In genomic region chr4:155973239-155973638, GRCm38 (mm10) we compare ENCODE assay signal across 23 mouse cellular contexts. TPM values are rescaled to one million over a fixed set of nuclear protein-coding genes. Genes with fewer than 3 reads are reported as not detected.
DNase-seq lines count a peak whose midpoint lies in the region; ATAC-seq and TF ChIP-seq lines count a peak whose summit lies in the region.
"Had no signal": no experiment of that assay in that cellular context is flagged by ENCODE, and none has a peak within 500 bp of the region (broad histone marks: within the 10 kb centered on the region; RNA-seq: fewer than 3 reads in every experiment).

No protein-coding gene starts in this region.

- no peak for DNase-seq in kidney, postnatal 14 days
- DNase-seq in liver, postnatal 0 days = no peak
- DNase-seq in liver (no peak), MEL (ENCODE audit: low read depth, low spot score) (no peak)
- DNase-seq in adrenal gland, adult 2 months = no peak
- DNase-seq: cerebellum, adult 18-20 months; cerebellum, postnatal 14 days; heart, postnatal 4 days; kidney, adult 18-20 months; layer of hippocampus, postnatal 36 days; lung, adult 18-20 months; thymus, adult 2 months; thymus, postnatal 4 days had no signal

- H3K79me2 ChIP-seq in MEL (ENCODE audit: control insufficient read depth, insufficient read depth, low read length, poor library complexity) = no peaks in the 10 kb centered on the region

- peak; percentile 20; the same call in 1 of the 2 replicates for TF ChIP-seq CTCF in liver, postnatal 0 days (IDR thresholded peaks at IDR 0.05; ENCODE audit: low read depth)
- TF ChIP-seq CTCF in MEL (IDR thresholded peaks at IDR 0.05 in 2 of 3, conservative IDR thresholded peaks at IDR 0.05 in 1 of 3; ENCODE audit: control insufficient read depth in 1 of 3, insufficient read depth in 1 of 3, low read depth in 2 of 3, low read length in 3 of 3, poor library complexity in 1 of 3, severe bottlenecking in 1 of 3) = peak in 1 of 3 experiments; percentile 21; a peak in 2 of 6 replicates

- H3K27me3 ChIP-seq in kidney, embryonic 14.5 days (ENCODE audit: control insufficient read depth, insufficient read depth, low read length) = no peaks in the 10 kb centered on the region
- no peaks in the 10 kb centered on the region for H3K27me3 ChIP-seq in liver, postnatal 0 days (ENCODE audit: insufficient read depth, low read length)
- no peaks in the 10 kb centered on the region for H3K27me3 ChIP-seq in MEL (ENCODE audit: control insufficient read depth in 1 of 2, insufficient read depth in 2 of 2, low read length in 2 of 2)
- H3K27me3 ChIP-seq: embryonic facial prominence, embryonic 13.5 days; forebrain, embryonic 12.5 days; hindbrain, embryonic 15.5 days had no signal

- H3K4me2 ChIP-seq in kidney, embryonic 14.5 days (replicated peaks; ENCODE audit: low read depth, low read length) = no peak overlapping the region
- H3K4me2 ChIP-seq in liver, postnatal 0 days (ENCODE audit: low read depth, low read length) = no peak overlapping the region
- H3K4me2 ChIP-seq: embryonic facial prominence, embryonic 13.5 days; forebrain, embryonic 12.5 days; hindbrain, embryonic 15.5 days; liver, embryonic 11.5 days had no signal

- peak overlapping the region; percentile 47; the same call in 1 of the 2 replicates for H3K27ac ChIP-seq in kidney, embryonic 14.5 days (ENCODE audit: low read depth, low read length)
- H3K27ac ChIP-seq in liver, postnatal 0 days (ENCODE audit: low read depth) = no peak overlapping the region
- no peak overlapping the region for H3K27ac ChIP-seq in MEL (ENCODE audit: control insufficient read depth, low read depth, low read length)
- H3K27ac ChIP-seq: embryonic facial prominence, embryonic 13.5 days; forebrain, embryonic 12.5 days; heart, embryonic 10.5 days; hindbrain, embryonic 15.5 days had no signal

- TF ChIP-seq RAD21 in MEL (IDR thresholded peaks at IDR 0.05; ENCODE audit: low read depth, low read length) = peak; percentile 26

- no peaks in the 10 kb centered on the region for H3K36me3 ChIP-seq in kidney, embryonic 14.5 days (ENCODE audit: control insufficient read depth, insufficient read depth, low read length)
- no peaks in the 10 kb centered on the region for H3K36me3 ChIP-seq in liver, postnatal 0 days (replicated peaks; ENCODE audit: insufficient read depth, low read length)
- H3K36me3 ChIP-seq in MEL (ENCODE audit: control insufficient read depth in 1 of 2, insufficient read depth in 2 of 2, low read length in 2 of 2) = no peaks in the 10 kb centered on the region
- H3K36me3 ChIP-seq: embryonic facial prominence, embryonic 13.5 days; forebrain, embryonic 12.5 days; heart, embryonic 10.5 days; hindbrain, embryonic 15.5 days had no signal

- H3K4me1 ChIP-seq in kidney, embryonic 14.5 days (ENCODE audit: control insufficient read depth, insufficient read depth, low read length) = peaks cover 32% of the 10 kb centered on the region
- peaks cover 11% of the 10 kb centered on the region for H3K4me1 ChIP-seq in liver, postnatal 0 days (ENCODE audit: insufficient read depth)
- no peaks in the 10 kb centered on the region for H3K4me1 ChIP-seq in MEL (ENCODE audit: control insufficient read depth in 1 of 2, insufficient read depth in 2 of 2, low read length in 2 of 2)
- H3K4me1 ChIP-seq: embryonic facial prominence, embryonic 13.5 days; forebrain, embryonic 12.5 days; hindbrain, embryonic 15.5 days had no signal

- TF ChIP-seq EP300 in liver, postnatal 0 days (IDR thresholded peaks at IDR 0.05; ENCODE audit: low read depth) = no peak
- no peak for TF ChIP-seq EP300 in MEL (IDR thresholded peaks at IDR 0.05; ENCODE audit: low read depth in 1 of 2, low read length in 2 of 2)

- H3K9me3 ChIP-seq in kidney, embryonic 14.5 days (ENCODE audit: control insufficient read depth, low read length) = no peaks in the 10 kb centered on the region
- no peaks in the 10 kb centered on the region for H3K9me3 ChIP-seq in liver, postnatal 0 days (ENCODE audit: low read length)
- H3K9me3 ChIP-seq in MEL (replicated peaks; ENCODE audit: insufficient read depth, low read length) = no peaks in the 10 kb centered on the region
- H3K9me3 ChIP-seq: embryonic facial prominence, embryonic 13.5 days; forebrain, embryonic 12.5 days; hindbrain, embryonic 15.5 days; megakaryocyte, embryonic 14.5 days had no signal

- no peak overlapping the region for H3K9ac ChIP-seq in kidney, embryonic 14.5 days (ENCODE audit: low read depth, low read length)
- H3K9ac ChIP-seq in liver, postnatal 0 days (replicated peaks) = no peak overlapping the region
- H3K9ac ChIP-seq in MEL (ENCODE audit: control insufficient read depth, low read depth, low read length, poor library complexity, severe bottlenecking) = no peak overlapping the region
- H3K9ac ChIP-seq: embryonic facial prominence, embryonic 13.5 days; forebrain, embryonic 12.5 days; hindbrain, embryonic 15.5 days had no signal

- WGBS in kidney, embryonic 14.5 days = 51% methylated on average over 2 of the region's 2 CpGs
- 74% methylated on average over 2 of the region's 2 CpGs for WGBS in liver, postnatal 0 days (ENCODE audit: insufficient replicate concordance)

- H3K4me3 ChIP-seq in kidney, embryonic 14.5 days (ENCODE audit: low read length) = no peak overlapping the region
- H3K4me3 ChIP-seq in liver, postnatal 0 days (ENCODE audit: low read depth, low read length) = no peak overlapping the region
- no peak overlapping the region for H3K4me3 ChIP-seq in MEL (ENCODE audit: control insufficient read depth in 1 of 2, insufficient read depth in 1 of 2, low read depth in 2 of 2, low read length in 2 of 2)
- H3K4me3 ChIP-seq: embryonic facial prominence, embryonic 13.5 days; erythroblast, embryonic 14.5 days; forebrain, embryonic 12.5 days; heart, embryonic 10.5 days; hindbrain, embryonic 15.5 days; megakaryocyte, embryonic 14.5 days had no signal

- TF ChIP-seq POLR2A in MEL (IDR thresholded peaks at IDR 0.05; ENCODE audit: control insufficient read depth in 1 of 2, insufficient read depth in 1 of 2, low read depth in 1 of 2, low read length in 2 of 2, poor library complexity in 1 of 2) = no peak

- ATAC-seq in kidney, embryonic 14.5 days (ENCODE audit: low FRiP score, low TSS enrichment) = peak; percentile 80
- ATAC-seq in liver, postnatal 0 days = no peak
- peak; percentile 58 for ATAC-seq in megakaryocyte progenitor cell, adult 5-6 weeks (replicated peaks; ENCODE audit: poor library complexity)
- ATAC-seq: midbrain, embryonic 16.5 days had no signal

RNA-seq across cellular contexts. Expression of gene C1qtnf12, which starts 11.1 kb away (rescaled TPM):
- 129 and 142 TPM in 2 replicates for polyA plus RNA-seq in kidney, embryonic 14.5 days (2014; fragmentation: Nextera tagmentation; extraction: Ambion mirVana)
- polyA plus RNA-seq in liver, postnatal 0 days (2015; fragmentation: Nextera tagmentation; extraction: Ambion mirVana) = 39.5 and 39.7 TPM in 2 replicates
- total RNA-seq in MEL (2012; rRNA removed) = 1.2 and 1.8 TPM in 2 replicates
- 1 to 10 TPM in 1 of 2 experiments, not detected in 1; 2.9 TPM for polyA plus RNA-seq in MEL (2012; ENCODE audit: insufficient read depth in 1 of 2, insufficient read length in 2 of 2, low read depth in 1 of 2, low replicate concordance in 2 of 2, missing spikeins in 1 of 2)
- total RNA-seq in megakaryocyte progenitor cell, adult 5-6 weeks (2015) = 105 and 126 TPM in 2 replicates
- total RNA-seq in megakaryocyte progenitor cell, adult 5-6 weeks (2017) = 30.6 and 39.6 TPM in 2 replicates
- total RNA-seq in adrenal gland, adult 2 months (2021) = 10 to 100 TPM; 66.8 to 70.1 TPM
- 100 and 128 TPM in 2 replicates for polyA plus RNA-seq in adrenal gland, adult 2 months (2012; rRNA removed)

RNA-seq across cellular contexts. Expression of gene B3galt6, which starts 19.2 kb away (rescaled TPM):
- 20.0 and 20.8 TPM in 2 replicates for polyA plus RNA-seq in kidney, embryonic 14.5 days (2014; fragmentation: Nextera tagmentation; extraction: Ambion mirVana)
- 3.5 and 4.7 TPM in 2 replicates for polyA plus RNA-seq in liver, postnatal 0 days (2015; fragmentation: Nextera tagmentation; extraction: Ambion mirVana)
- total RNA-seq in MEL (2012; rRNA removed) = 6.6 and 9.1 TPM in 2 replicates
- 1 to 10 TPM in 1 of 2 experiments, not detected in 1; 3.8 TPM for polyA plus RNA-seq in MEL (2012; ENCODE audit: insufficient read depth in 1 of 2, insufficient read length in 2 of 2, low read depth in 1 of 2, low replicate concordance in 2 of 2, missing spikeins in 1 of 2)
- total RNA-seq in megakaryocyte progenitor cell, adult 5-6 weeks (2015) = 10.5 and 10.6 TPM in 2 replicates
- total RNA-seq in megakaryocyte progenitor cell, adult 5-6 weeks (2017) = 11.4 and 12.9 TPM in 2 replicates
- 1 to 10 TPM; 5.1 to 8.5 TPM for total RNA-seq in adrenal gland, adult 2 months (2021)
- 14.7 and 18.3 TPM in 2 replicates for polyA plus RNA-seq in adrenal gland, adult 2 months (2012; rRNA removed)

RNA-seq across cellular contexts. Expression of gene Sdf4, which starts 19.4 kb away (rescaled TPM):
- 131 and 165 TPM in 2 replicates for polyA plus RNA-seq in kidney, embryonic 14.5 days (2014; fragmentation: Nextera tagmentation; extraction: Ambion mirVana)
- polyA plus RNA-seq in liver, postnatal 0 days (2015; fragmentation: Nextera tagmentation; extraction: Ambion mirVana) = 91.5 and 94.2 TPM in 2 replicates
- total RNA-seq in MEL (2012; rRNA removed) = 111 and 114 TPM in 2 replicates
- polyA plus RNA-seq in MEL (2012; ENCODE audit: insufficient read depth in 1 of 2, insufficient read length in 2 of 2, low read depth in 1 of 2, low replicate concordance in 2 of 2, missing spikeins in 1 of 2) = 100 to 1,000 TPM in 1 of 2 experiments, not detected in 1; 117 TPM
- 52.6 and 54.4 TPM in 2 replicates for total RNA-seq in megakaryocyte progenitor cell, adult 5-6 weeks (2015)
- total RNA-seq in megakaryocyte progenitor cell, adult 5-6 weeks (2017) = 188 and 205 TPM in 2 replicates
- total RNA-seq in adrenal gland, adult 2 months (2021) = 100 to 1,000 TPM; 260 to 282 TPM
- 47.5 and 50.7 TPM in 2 replicates for polyA plus RNA-seq in adrenal gland, adult 2 months (2012; rRNA removed)

RNA-seq across cellular contexts. Expression of gene Ube2j2, which starts 29.6 kb away (rescaled TPM):
- 121 and 127 TPM in 2 replicates for polyA plus RNA-seq in kidney, embryonic 14.5 days (2014; fragmentation: Nextera tagmentation; extraction: Ambion mirVana)
- polyA plus RNA-seq in liver, postnatal 0 days (2015; fragmentation: Nextera tagmentation; extraction: Ambion mirVana) = 45.9 and 56.7 TPM in 2 replicates
- total RNA-seq in MEL (2012; rRNA removed) = 120 and 121 TPM in 2 replicates
- polyA plus RNA-seq in MEL (2012; ENCODE audit: insufficient read depth in 1 of 2, insufficient read length in 2 of 2, low read depth in 1 of 2, low replicate concordance in 2 of 2, missing spikeins in 1 of 2) = 100 to 1,000 TPM in 1 of 2 experiments, not detected in 1; 172 TPM
- total RNA-seq in megakaryocyte progenitor cell, adult 5-6 weeks (2015) = 60.5 and 84.8 TPM in 2 replicates
- total RNA-seq in megakaryocyte progenitor cell, adult 5-6 weeks (2017) = 97.5 and 98.7 TPM in 2 replicates
- 10 to 100 TPM; 64.1 to 94.4 TPM for total RNA-seq in adrenal gland, adult 2 months (2021)
- 93.2 and 95.5 TPM in 2 replicates for polyA plus RNA-seq in adrenal gland, adult 2 months (2012; rRNA removed)

RNA-seq across cellular contexts. Expression of gene Tnfrsf4, which starts 40.4 kb away (rescaled TPM):
- polyA plus RNA-seq in kidney, embryonic 14.5 days (2014; fragmentation: Nextera tagmentation; extraction: Ambion mirVana) = 0.76 and 0.77 TPM in 2 replicates
- 0.26 and 0.36 TPM in 2 replicates for polyA plus RNA-seq in liver, postnatal 0 days (2015; fragmentation: Nextera tagmentation; extraction: Ambion mirVana)
- total RNA-seq in MEL (2012; rRNA removed) = 1.6 and 1.7 TPM in 2 replicates
- 1 to 10 TPM in 1 of 2 experiments, not detected in 1; 2.7 TPM for polyA plus RNA-seq in MEL (2012; ENCODE audit: insufficient read depth in 1 of 2, insufficient read length in 2 of 2, low read depth in 1 of 2, low replicate concordance in 2 of 2, missing spikeins in 1 of 2)
- 1.6 and 2.0 TPM in 2 replicates for total RNA-seq in megakaryocyte progenitor cell, adult 5-6 weeks (2015)
- 0.37 and 0.57 TPM in 2 replicates for total RNA-seq in megakaryocyte progenitor cell, adult 5-6 weeks (2017)
- total RNA-seq in adrenal gland, adult 2 months (2021) = 1 to 10 TPM in 1 of 2 experiments, under 1 TPM in 1; 0.61 to 1.2 TPM
- 4.4 and 5.0 TPM in 2 replicates for polyA plus RNA-seq in adrenal gland, adult 2 months (2012; rRNA removed)
- polyA plus RNA-seq: midbrain, embryonic 16.5 days had no signal

Comparison
In these comparisons a context has a peak if more than half of its experiments do, and no peak if none do; other contexts are left out.
1. RNA of gene C1qtnf12, which starts 11.1 kb away (polyA plus RNA-seq): 129 to 142 TPM in kidney, embryonic 14.5 days, 100 to 128 TPM in adrenal gland, adult 2 months and 39.5 to 39.7 TPM in liver, postnatal 0 days; 2.9 TPM in MEL; every median in the first group is over 10 times any median in the second.